Comparison of ENCODE assay signal across 13 mouse cellular contexts in genomic region chr5:140324058-140324457, GRCm38 (mm10).
"Had no signal": no experiment of that assay in that cellular context is flagged by ENCODE, and none has a peak within 500 bp of the region (broad histone marks: within the 10 kb centered on the region; RNA-seq: fewer than 3 reads in every experiment).

No protein-coding gene starts in this region.

- H3K9me3 ChIP-seq: limb, embryonic 12.5 days; midbrain, embryonic 10.5 days; midbrain, embryonic 15.5 days; neural tube, embryonic 13.5 days; stomach, embryonic 15.5 days had no signal

- H3K27me3 ChIP-seq: limb, embryonic 12.5 days; midbrain, embryonic 15.5 days; neural tube, embryonic 13.5 days; stomach, embryonic 15.5 days had no signal

- H3K4me2 ChIP-seq: limb, embryonic 12.5 days; midbrain, embryonic 15.5 days; neural tube, embryonic 13.5 days; stomach, embryonic 15.5 days had no signal

- DNase-seq: kidney, adult 2 months; kidney, postnatal 36 days; lung, adult 18-20 months; retina, postnatal 1 day; right cerebral cortex, postnatal 4 days; spleen, adult 18-20 months; thymus, postnatal 4 days had no signal

- H3K27ac ChIP-seq: kidney, postnatal 0 days; limb, embryonic 12.5 days; midbrain, embryonic 10.5 days; midbrain, embryonic 15.5 days; neural tube, embryonic 13.5 days; stomach, embryonic 15.5 days had no signal

- H3K4me3 ChIP-seq: limb, embryonic 12.5 days; midbrain, embryonic 10.5 days; midbrain, embryonic 15.5 days; neural tube, embryonic 13.5 days; stomach, embryonic 15.5 days had no signal

- H3K9ac ChIP-seq: limb, embryonic 12.5 days; midbrain, embryonic 15.5 days; neural tube, embryonic 13.5 days; stomach, embryonic 15.5 days had no signal

- ATAC-seq: midbrain, embryonic 15.5 days had no signal

- H3K36me3 ChIP-seq: midbrain, embryonic 15.5 days had no signal
